Mouse (Mus musculus) heart, adult 18-20 months (tissue): ENCODE measurements at regions not wholly inside any gene's neighbourhood (a gene's known extent, or its start where the extent isn't known, plus 50 kb on each side); places are given as distances from the start of the nearest gene placed in this dataset.

Experiments
- DNase-seq, 2 experiments: peaks; one replicate each; pipeline ENCODE4 v3.0.0; 2021 to 2022; ENCODE audit warnings: mixed read lengths in 1 of 2

- no peak for DNase-seq
These were observed 105.5 kb upstream of the Unc5b start for GRCm38 (mm10) chr10:60936659-60937516.

GRCm38 (mm10) chr10:60934297-60935286, 103.2 kb upstream of the Unc5b start:
- peak; percentile 67 to 84 for DNase-seq

GRCm38 (mm10) chr10:60933891-60934290, 102.5 kb upstream of the Unc5b start:
- no peak for DNase-seq

GRCm38 (mm10) chr10:60932855-60933254, 101.5 kb upstream of the Unc5b start:
- DNase-seq: peak in 1 of 2 experiments; percentile 22

- peak; percentile 23 to 29 for DNase-seq
These were observed 100.6 kb upstream of the Unc5b start for GRCm38 (mm10) chr10:60931891-60932378.

GRCm38 (mm10) chr10:60928646-60929045, 97.3 kb upstream of the Unc5b start:
- no peak for DNase-seq

GRCm38 (mm10) chr10:60928164-60928563, 96.8 kb upstream of the Unc5b start:
- DNase-seq: peak in 1 of 2 experiments; percentile 19

GRCm38 (mm10) chr10:60926632-60927031, 95.3 kb upstream of the Unc5b start:
- DNase-seq: no peak

GRCm38 (mm10) chr10:60925644-60926043, 94.3 kb upstream of the Unc5b start:
- DNase-seq: no peak

GRCm38 (mm10) chr10:60925198-60925597, 93.8 kb upstream of the Unc5b start:
- no peak for DNase-seq

- no peak for DNase-seq
These were observed 92.4 kb upstream of the Unc5b start for GRCm38 (mm10) chr10:60923806-60924205.

GRCm38 (mm10) chr10:60920621-60921020, 89.2 kb upstream of the Unc5b start:
- DNase-seq: no peak

- no peak for DNase-seq
These were observed 86.6 kb upstream of the Unc5b start for GRCm38 (mm10) chr10:60918020-60918419.

- DNase-seq: no peak
These were observed 83.0 kb upstream of the Unc5b start for GRCm38 (mm10) chr10:60914391-60914790.

GRCm38 (mm10) chr10:60913456-60913900, 82.1 kb upstream of the Unc5b start:
- DNase-seq: peak; percentile 45 to 74

GRCm38 (mm10) chr10:60904351-60904750, 73.0 kb upstream of the Unc5b start:
- DNase-seq: no peak

GRCm38 (mm10) chr10:60900992-60901391, 69.6 kb upstream of the Unc5b start:
- no peak for DNase-seq

GRCm38 (mm10) chr10:60893810-60894147, 62.4 kb upstream of the Unc5b start:
- DNase-seq: no peak

GRCm38 (mm10) chr10:60893130-60893809, 61.9 kb upstream of the Unc5b start:
- DNase-seq: no peak

GRCm38 (mm10) chr10:60892730-60893129, 61.3 kb upstream of the Unc5b start:
- no peak for DNase-seq

GRCm38 (mm10) chr10:60891476-60892170, 60.2 kb upstream of the Unc5b start:
- no peak for DNase-seq
